Mouse (Mus musculus) right cerebral cortex, postnatal 10 days (tissue): ENCODE data around the gene Mansc4.

Source experiments
- DNase-seq, 2 experiments: peaks; one replicate each; pipeline ENCODE4 v3.0.0; 2021; ENCODE audit warnings: low spot score in 2 of 2

The Mansc4 gene

DNA sequence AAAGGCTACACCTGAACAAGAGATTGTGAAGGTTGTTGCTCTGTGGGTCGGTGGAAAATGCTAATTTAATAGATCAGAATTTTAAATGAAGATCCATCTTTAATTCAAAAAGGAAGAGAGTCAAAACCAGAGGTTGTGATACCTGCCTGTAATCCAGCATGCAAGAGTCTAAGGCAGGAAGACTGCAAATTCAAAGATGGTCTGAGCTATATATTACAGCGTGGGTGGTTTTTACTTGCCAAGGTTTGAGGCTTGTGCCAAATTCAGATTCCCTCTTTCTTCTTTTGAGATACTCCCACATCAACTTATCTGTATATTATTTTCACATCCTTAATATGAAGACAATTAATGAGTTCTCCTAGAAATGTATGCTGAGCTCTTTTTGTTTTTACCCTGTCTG, 58.4 kb downstream of the Mansc4 start:
- no peak for DNase-seq
